Mouse (Mus musculus): ENCODE results near the gene Smtn. TPM values are rescaled to one million over a fixed set of nuclear protein-coding genes. Genes with fewer than 3 reads are reported as not detected.

Smtn gene
- 0.70 TPM for total RNA-seq (2023)

GRCm38 (mm10) chr11:3540451-3541085, at the start of gene Smtn:
Smtn (minus strand) TSS chr11:3540612.

GRCm38 (mm10) chr11:3514529-3515054, 25.8 kb downstream of the Smtn start, which contains the start of gene Selenom:
Selenom (plus strand) TSS chr11:3514684.

GRCm38 (mm10) chr11:3487952-3488570, 52.4 kb downstream of the Smtn start, which contains the start of gene Pla2g3:
Pla2g3 (plus strand) TSS chr11:3488284.

Other genes with a start within 250 kb of the Smtn start
- 374 TPM for gene Pik3ip1, start 210.2 kb downstream of the Smtn start, total RNA-seq (2023)
- gene Limk2, start 131.4 kb downstream of the Smtn start, total RNA-seq (2023), result 113 TPM
- gene Rnf185, start 88.2 kb downstream of the Smtn start, total RNA-seq (2023), result 16.9 TPM
- not detected for gene Pla2g3, start 52.3 kb downstream of the Smtn start, total RNA-seq (2023)
- gene Inpp5j, start 35.8 kb downstream of the Smtn start, total RNA-seq (2023), result not detected
- gene Selenom, start 25.9 kb downstream of the Smtn start, total RNA-seq (2023), result not detected
- gene Morc2a, start 108.6 kb upstream of the Smtn start, total RNA-seq (2023), result 59.7 TPM

All from CD8-positive naive resting alpha-beta T cell, adult 57 days (primary cell).